Mouse (Mus musculus): ENCODE data around the gene Pakap. TPM values are rescaled to one million over a fixed set of nuclear protein-coding genes. Genes with fewer than 3 reads are reported as not detected.

The Pakap gene
- polyA plus RNA-seq (2015; fragmentation: Nextera tagmentation; extraction: Ambion mirVana), result 10.5 and 11.8 TPM in 2 replicates

DNA sequence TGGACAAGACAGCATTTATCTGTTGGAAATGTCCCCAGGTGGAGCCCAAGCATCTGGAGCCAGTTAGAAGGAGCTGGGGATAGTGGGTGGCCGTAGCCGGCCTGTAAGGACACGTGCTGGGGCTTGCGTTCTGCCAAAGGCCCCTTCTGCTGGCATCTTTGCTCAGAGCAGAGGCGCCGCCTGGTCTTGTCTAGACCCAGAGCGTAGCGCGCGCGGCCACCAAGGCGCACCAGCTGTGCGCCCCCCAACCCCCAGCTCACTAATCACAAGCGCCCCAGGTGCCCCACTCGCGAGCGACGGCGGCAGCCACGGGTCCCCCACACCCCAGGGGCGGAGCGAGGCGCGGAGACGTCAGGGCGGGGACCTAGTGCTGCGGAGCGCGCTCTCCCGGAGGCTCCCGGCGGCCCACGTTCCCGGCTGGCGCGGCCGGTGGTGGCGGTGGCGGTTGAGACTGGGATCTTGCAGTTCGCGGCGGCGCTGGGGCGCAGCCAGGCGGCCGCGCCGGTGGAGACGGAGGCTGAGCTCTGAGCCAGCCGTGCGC is at the start of gene Pakap:
Gene Pakap (plus strand): TSS at position 514 of the 541 bp plus-strand sequence.
- Histone ChIP-seq H3K4me3 (peak within 1 kb of the TSS; percentile 61), H3K4me2 (peak within 1 kb of the TSS; percentile 94), H3K4me1 (replicated peaks) (peaks cover 26% of the 10 kb centered on the region), H3K27me3 (no peaks in the 10 kb centered on the region), H3K9ac (peak within 1 kb of the TSS; percentile 69), H3K27ac (replicated peaks) (peak within 1 kb of the TSS; percentile 80), H3K36me3 (no peaks in the 10 kb centered on the region), H3K9me3 (no peaks in the 10 kb centered on the region)
- 2% methylated on average over 41 of the region's 51 CpGs for WGBS
- ATAC-seq (ENCODE audit: low FRiP score, low read depth), result peak; percentile 91

DNA sequence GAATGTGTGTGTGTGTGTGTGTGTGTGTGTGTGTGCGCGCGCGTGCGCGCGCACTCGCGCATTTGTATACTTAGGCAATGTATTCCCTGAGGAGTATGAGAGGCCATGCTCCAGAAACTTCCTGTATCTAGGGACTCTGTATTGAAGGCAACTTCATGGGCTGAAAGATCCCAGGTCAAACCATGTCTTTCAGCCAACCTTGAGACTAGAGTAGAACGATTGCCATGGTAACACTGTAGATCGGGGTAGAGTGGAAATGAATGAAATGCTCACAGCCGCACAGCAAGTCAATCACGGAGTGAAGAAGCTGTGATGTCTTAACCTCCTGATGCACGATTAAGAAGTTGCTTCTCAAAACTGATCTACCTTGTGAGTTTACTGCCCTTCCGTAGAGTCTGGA is 44.5 kb upstream of the Pakap start:
- ATAC-seq (ENCODE audit: low FRiP score, low read depth), result no peak
- Histone ChIP-seq H3K27ac (replicated peaks) (no peak overlapping the region), H3K4me3 (no peak overlapping the region), H3K9me3 (no peaks in the 10 kb centered on the region), H3K9ac (no peak overlapping the region), H3K4me2 (no peak overlapping the region), H3K27me3 (no peaks in the 10 kb centered on the region), H3K4me1 (replicated peaks) (no peaks in the 10 kb centered on the region), H3K36me3 (no peaks in the 10 kb centered on the region)
- WGBS, result 93% methylated on average over 15 of the region's 15 CpGs

GRCm38 (mm10) chr4:57524461-57524860 is 43.5 kb upstream of the Pakap start:
- WGBS, result 77% methylated on average over 3 of the region's 3 CpGs
- H3K9ac ChIP-seq, result no peak overlapping the region
- no peak overlapping the region for H3K4me3 ChIP-seq

DNA sequence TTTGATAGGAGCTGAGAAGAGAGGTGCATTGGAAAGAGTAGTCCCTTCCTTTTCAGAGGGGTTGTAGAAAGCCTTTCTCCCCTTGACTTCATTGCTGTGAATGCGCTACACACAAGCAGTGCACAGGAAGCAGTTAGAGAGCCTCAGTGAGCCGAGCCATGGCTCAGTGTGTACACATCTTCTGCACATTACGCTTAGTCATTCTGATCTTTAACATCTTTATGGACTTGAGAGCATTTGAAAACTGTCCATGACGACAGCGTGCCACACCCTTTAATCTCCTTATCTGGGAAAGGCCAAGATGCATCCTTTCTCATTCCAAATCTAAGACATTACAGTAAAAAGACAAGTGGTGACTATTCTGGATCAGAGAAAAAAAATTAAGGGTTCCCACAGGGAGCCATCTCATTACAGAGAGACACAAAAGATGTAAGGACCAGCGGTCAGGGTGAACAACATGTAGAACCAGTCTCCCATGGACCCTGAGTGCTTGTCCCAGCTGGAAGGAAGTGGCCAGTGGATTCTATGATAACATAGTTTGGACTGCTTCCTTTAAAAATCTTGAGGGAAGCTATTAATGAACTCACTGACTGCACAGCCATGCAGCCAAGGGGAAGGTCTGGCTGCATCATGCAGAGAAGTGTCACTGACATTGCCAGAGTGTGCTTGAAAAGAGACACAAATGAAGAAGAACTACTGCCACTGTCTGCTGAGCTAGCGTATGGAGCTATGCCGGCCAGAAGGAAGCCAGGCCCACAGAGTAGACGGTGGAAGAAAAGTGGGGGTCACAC is 42.6 kb upstream of the Pakap start:
- H3K36me3 ChIP-seq, result no peaks in the 10 kb centered on the region
- ATAC-seq (ENCODE audit: low FRiP score, low read depth), result no peak
- H3K9ac ChIP-seq, result no peak overlapping the region
- 79% methylated on average over 9 of the region's 9 CpGs for WGBS
- H3K4me1 ChIP-seq (replicated peaks), result no peaks in the 10 kb centered on the region
- no peak overlapping the region for H3K4me3 ChIP-seq
- H3K27me3 ChIP-seq, result no peaks in the 10 kb centered on the region
- H3K4me2 ChIP-seq, result no peak overlapping the region
- no peaks in the 10 kb centered on the region for H3K9me3 ChIP-seq
- H3K27ac ChIP-seq (replicated peaks), result no peak overlapping the region

More at GRCm38 (mm10) chr4:57524461-57524860, 43.5 kb upstream of the Pakap start:
- H3K27ac ChIP-seq (replicated peaks), result no peak overlapping the region
- no peak for ATAC-seq (ENCODE audit: low FRiP score, low read depth)
- no peaks in the 10 kb centered on the region for H3K4me1 ChIP-seq (replicated peaks)
- H3K4me2 ChIP-seq, result no peak overlapping the region
- no peaks in the 10 kb centered on the region for H3K9me3 ChIP-seq
- no peaks in the 10 kb centered on the region for H3K27me3 ChIP-seq
- no peaks in the 10 kb centered on the region for H3K36me3 ChIP-seq

- Histone ChIP-seq H3K27me3 (no peaks in the 10 kb centered on the region), H3K27ac (replicated peaks) (no peak overlapping the region), H3K36me3 (no peaks in the 10 kb centered on the region), H3K4me1 (replicated peaks) (no peaks in the 10 kb centered on the region), H3K9me3 (no peaks in the 10 kb centered on the region), H3K9ac (no peak overlapping the region), H3K4me3 (no peak overlapping the region), H3K4me2 (no peak overlapping the region)
- ATAC-seq (ENCODE audit: low FRiP score, low read depth), result no peak
Observed at GRCm38 (mm10) chr4:57528296-57528695, 39.7 kb upstream of the Pakap start.

- no peak overlapping the region for H3K4me3 ChIP-seq
- no peak for ATAC-seq (ENCODE audit: low FRiP score, low read depth)
- no peaks in the 10 kb centered on the region for H3K9me3 ChIP-seq
- H3K4me1 ChIP-seq (replicated peaks), result no peaks in the 10 kb centered on the region; the same call in 1 of the 2 replicates
- H3K27ac ChIP-seq (replicated peaks), result no peak overlapping the region
- no peak overlapping the region for H3K4me2 ChIP-seq
- no peak overlapping the region for H3K9ac ChIP-seq
- 88% methylated on average over 6 of the region's 6 CpGs for WGBS
- H3K27me3 ChIP-seq, result no peaks in the 10 kb centered on the region
- H3K36me3 ChIP-seq, result no peaks in the 10 kb centered on the region
Observed at GRCm38 (mm10) chr4:57533686-57534085, 34.3 kb upstream of the Pakap start.

- no peak for ATAC-seq (ENCODE audit: low FRiP score, low read depth)
- H3K27me3 ChIP-seq, result no peaks in the 10 kb centered on the region
- H3K27ac ChIP-seq (replicated peaks), result no peak overlapping the region
- H3K9ac ChIP-seq, result no peak overlapping the region
- no peaks in the 10 kb centered on the region for H3K36me3 ChIP-seq
- H3K4me1 ChIP-seq (replicated peaks), result no peaks in the 10 kb centered on the region; the same call in 1 of the 2 replicates
- no peaks in the 10 kb centered on the region for H3K9me3 ChIP-seq
- WGBS, result 76% methylated on average over 6 of the region's 6 CpGs
- no peak overlapping the region for H3K4me2 ChIP-seq
- no peak overlapping the region for H3K4me3 ChIP-seq
Observed at GRCm38 (mm10) chr4:57534232-57534631, 33.7 kb upstream of the Pakap start.

DNA sequence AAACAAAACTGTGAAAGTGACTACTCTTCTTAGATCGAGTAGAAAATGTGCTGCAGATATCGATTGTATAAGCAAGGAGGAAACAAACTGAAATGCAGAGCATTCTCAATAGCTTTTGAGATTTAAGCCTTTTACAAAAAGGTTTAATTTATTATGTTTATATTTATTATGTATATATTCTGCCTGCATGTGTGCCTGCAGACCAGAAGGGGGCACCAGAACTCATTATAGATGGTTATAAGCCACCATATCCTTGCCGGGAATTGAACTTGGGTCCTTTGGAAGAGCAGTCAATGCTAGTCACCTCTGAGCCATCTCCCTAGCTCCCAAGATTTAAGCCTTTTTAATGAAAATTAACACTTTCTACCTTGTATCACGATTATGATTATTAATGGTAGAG is 32.9 kb upstream of the Pakap start:
- ATAC-seq (ENCODE audit: low FRiP score, low read depth), result no peak
- Histone ChIP-seq H3K9me3 (no peaks in the 10 kb centered on the region), H3K27ac (replicated peaks) (no peak overlapping the region), H3K4me3 (no peak overlapping the region), H3K4me2 (no peak overlapping the region), H3K36me3 (no peaks in the 10 kb centered on the region), H3K4me1 (replicated peaks) (no peaks in the 10 kb centered on the region; the same call in 1 of the 2 replicates), H3K27me3 (no peaks in the 10 kb centered on the region), H3K9ac (no peak overlapping the region)
- WGBS, result 87% methylated on average over 4 of the region's 4 CpGs

DNA sequence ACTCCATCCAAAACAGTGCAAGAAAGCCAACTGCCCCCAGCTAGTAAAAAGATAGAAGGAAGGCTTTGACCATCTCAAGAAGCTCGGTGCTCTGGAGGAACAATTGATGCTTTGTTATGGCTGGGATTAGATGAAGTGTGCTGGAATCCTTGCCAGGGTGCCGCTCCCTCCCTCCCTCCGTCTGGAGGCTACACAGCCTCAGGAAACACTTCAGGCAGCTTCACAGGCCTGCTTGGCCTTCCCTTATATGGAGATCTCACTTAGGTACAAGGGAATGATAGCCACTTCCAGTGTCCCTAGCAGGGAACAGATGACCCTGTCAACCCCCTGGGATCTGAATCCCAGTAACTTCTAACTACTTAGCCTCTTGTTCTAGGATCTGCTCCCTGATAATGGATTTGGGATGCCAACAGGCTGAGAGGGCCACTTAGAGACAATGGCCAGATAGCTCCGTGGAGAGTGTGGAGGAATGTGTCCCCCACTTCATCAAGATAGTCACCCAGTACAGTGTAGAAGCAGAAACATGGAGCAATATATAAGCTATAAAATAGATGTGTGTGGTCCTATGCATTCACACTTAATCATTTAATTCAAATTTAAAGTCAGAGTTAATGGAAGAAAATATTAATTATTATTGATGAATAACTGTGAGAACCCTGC is 29.8 kb upstream of the Pakap start:
- H3K4me3 ChIP-seq, result no peak overlapping the region
- ATAC-seq (ENCODE audit: low FRiP score, low read depth), result no peak
- 24% methylated on average over 4 of the region's 4 CpGs for WGBS

DNA sequence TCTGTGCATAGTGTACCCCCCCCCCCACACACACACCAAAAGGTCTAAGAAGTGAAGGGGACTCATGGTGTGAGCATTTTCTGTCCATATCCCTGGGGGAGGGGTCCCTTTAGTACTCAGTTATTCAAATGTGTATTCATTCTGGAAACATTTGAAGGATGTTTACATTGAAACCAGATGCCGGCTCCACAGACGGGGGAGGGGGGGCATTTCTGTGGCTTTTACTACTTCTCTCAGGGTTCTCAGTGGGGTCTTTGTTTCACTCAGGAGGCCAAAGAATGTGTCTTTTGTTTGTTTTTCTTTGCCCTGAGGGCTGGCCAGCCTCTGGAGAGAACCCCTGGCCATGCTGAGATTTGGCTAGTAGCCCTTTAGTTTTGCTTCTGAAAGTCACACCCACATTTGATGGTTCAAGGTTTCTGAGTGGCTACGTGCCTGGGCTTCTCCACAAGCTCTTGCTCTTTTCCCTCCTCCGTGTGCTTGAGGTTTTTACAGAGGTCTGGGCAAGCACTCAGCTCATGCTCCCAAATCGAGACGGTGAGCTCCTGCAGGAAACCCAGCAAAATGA is 24.2 kb upstream of the Pakap start:
- Histone ChIP-seq H3K9me3 (no peaks in the 10 kb centered on the region), H3K36me3 (no peaks in the 10 kb centered on the region), H3K4me2 (0 out of 2 replicates have a peak overlapping the region, but pooled peaks have one; percentile 4), H3K4me3 (no peak overlapping the region), H3K27ac (replicated peaks) (no peak overlapping the region), H3K27me3 (no peaks in the 10 kb centered on the region), H3K4me1 (replicated peaks) (peaks cover 3% of the 10 kb centered on the region; the same call in 1 of the 2 replicates), H3K9ac (no peak overlapping the region)
- ATAC-seq (ENCODE audit: low FRiP score, low read depth), result peak; percentile 73; the same call in 1 of the 2 replicates
- WGBS, result 8% methylated on average over 6 of the region's 6 CpGs

More for the DNA sequence above, 29.8 kb upstream of the Pakap start:
- Histone ChIP-seq H3K27me3 (no peaks in the 10 kb centered on the region), H3K4me1 (replicated peaks) (no peaks in the 10 kb centered on the region; the same call in 1 of the 2 replicates), H3K9ac (no peak overlapping the region), H3K9me3 (no peaks in the 10 kb centered on the region), H3K4me2 (no peak overlapping the region), H3K36me3 (no peaks in the 10 kb centered on the region), H3K27ac (replicated peaks) (no peak overlapping the region)

- H3K4me2 ChIP-seq, result no peak overlapping the region
- no peaks in the 10 kb centered on the region for H3K9me3 ChIP-seq
- no peak overlapping the region for H3K4me3 ChIP-seq
- H3K36me3 ChIP-seq, result no peaks in the 10 kb centered on the region
- ATAC-seq (ENCODE audit: low FRiP score, low read depth), result no peak
- WGBS, result 87% methylated on average over 7 of the region's 7 CpGs
- no peaks in the 10 kb centered on the region for H3K27me3 ChIP-seq
- no peak overlapping the region for H3K9ac ChIP-seq
- H3K27ac ChIP-seq (replicated peaks), result no peak overlapping the region
- peaks cover 3% of the 10 kb centered on the region; the same call in 1 of the 2 replicates for H3K4me1 ChIP-seq (replicated peaks)
Observed at GRCm38 (mm10) chr4:57547785-57548184, 20.2 kb upstream of the Pakap start.

DNA sequence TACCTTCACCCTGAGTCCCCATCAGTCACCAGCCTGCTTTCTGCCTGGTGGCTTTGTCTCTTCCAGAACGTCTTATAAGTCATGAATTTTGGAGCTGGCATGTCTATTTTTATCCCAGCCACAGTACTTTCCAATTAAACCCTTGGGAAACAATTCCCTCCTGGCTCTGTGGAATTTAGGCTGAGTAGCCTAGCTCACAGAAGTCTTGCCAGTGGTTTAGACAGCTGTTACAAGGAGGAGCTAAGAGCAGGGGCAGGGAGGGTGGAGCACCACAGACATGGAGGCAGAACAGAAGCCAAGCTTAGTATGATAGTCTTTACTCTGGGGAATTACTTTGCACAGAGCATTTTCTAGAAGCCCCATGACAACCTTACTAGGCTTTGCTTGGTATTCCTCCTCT is 17.8 kb upstream of the Pakap start:
- Histone ChIP-seq H3K9me3 (no peaks in the 10 kb centered on the region), H3K27ac (replicated peaks) (no peak overlapping the region), H3K36me3 (no peaks in the 10 kb centered on the region), H3K4me1 (replicated peaks) (no peaks in the 10 kb centered on the region), H3K4me3 (no peak overlapping the region), H3K4me2 (no peak overlapping the region), H3K9ac (no peak overlapping the region), H3K27me3 (no peaks in the 10 kb centered on the region)
- 31% methylated on average over 1 of the region's 1 CpGs for WGBS
- ATAC-seq (ENCODE audit: low FRiP score, low read depth), result no peak
